Mouse (Mus musculus) MEL (cell line): ENCODE data around the gene Sgf29. TPM values are rescaled to one million over a fixed set of nuclear protein-coding genes. Genes with fewer than 3 reads are reported as not detected.
A peak's percentile ranks its signal among the peaks of the same experiment; 100 is the strongest.

ENCODE experiments used
- DNase-seq: peaks from one replicate; pipeline ENCODE4 v3.0.0; 2011; ENCODE audit warnings: low read depth, low spot score
- H3K27ac ChIP-seq: 2 replicates; pipeline ENCODE4 v1.5.1; 2012; ENCODE audit warnings: low read depth, mild to moderate bottlenecking, control low read depth, low read length, moderate library complexity; ENCODE audit not compliant: control insufficient read depth
- H3K27me3 ChIP-seq, 2 experiments: fragments of 150-350 bp in 1 of 2; sonication (generic) in 1 of 2; 2 replicates each; pipeline ENCODE4 v1.6.1; 2012; ENCODE audit warnings: low read length in 2 of 2, mild to moderate bottlenecking in 2 of 2, improper control_type of control experiment in 1 of 2, moderate library complexity in 1 of 2; ENCODE audit not compliant: insufficient read depth in 2 of 2, control insufficient read depth in 1 of 2
- H3K36me3 ChIP-seq, 2 experiments: 2 replicates each; pipeline ENCODE4 v1.6.1; 2012 to 2014; ENCODE audit warnings: low read length in 2 of 2, improper control_type of control experiment in 1 of 2, inconsistent platforms in 1 of 2, mild to moderate bottlenecking in 1 of 2; ENCODE audit not compliant: insufficient read depth in 2 of 2, control insufficient read depth in 1 of 2
- H3K4me1 ChIP-seq, 2 experiments: fragments of 150-350 bp in 1 of 2; sonication (generic) in 1 of 2; 2 replicates each; pipeline ENCODE4 v1.6.1; 2012; ENCODE audit warnings: low read length in 2 of 2, improper control_type of control experiment in 1 of 2, mild to moderate bottlenecking in 1 of 2; ENCODE audit not compliant: insufficient read depth in 2 of 2, control insufficient read depth in 1 of 2
- H3K4me3 ChIP-seq, 2 experiments: fragments of 150-350 bp in 1 of 2; sonication (generic) in 1 of 2; 2 replicates each; pipeline ENCODE4 v1.5.1; 2012; ENCODE audit warnings: low read depth in 2 of 2, low read length in 2 of 2, mild to moderate bottlenecking in 2 of 2, moderate library complexity in 2 of 2, control low read depth in 1 of 2, improper control_type of control experiment in 1 of 2; ENCODE audit not compliant: control insufficient read depth in 1 of 2, insufficient read depth in 1 of 2
- H3K79me2 ChIP-seq: 2 replicates; pipeline ENCODE4 v1.6.1; 2012; ENCODE audit warnings: mild to moderate bottlenecking, low read length, moderate library complexity; ENCODE audit not compliant: control insufficient read depth, poor library complexity, insufficient read depth
- H3K9ac ChIP-seq: 2 replicates; pipeline ENCODE4 v1.6.1; 2012; ENCODE audit warnings: low read depth, mild to moderate bottlenecking, control low read depth, low read length, moderate library complexity; ENCODE audit not compliant: control insufficient read depth, poor library complexity, severe bottlenecking
- H3K9me3 ChIP-seq: fragments of 150-350 bp; sonication (generic); replicated peaks from 2 replicates; pipeline ENCODE4 v1.6.1; 2012; ENCODE audit warnings: mild to moderate bottlenecking, low read length, improper control_type of control experiment, moderate library complexity; ENCODE audit not compliant: insufficient read depth
- BHLHE40 ChIP-seq: IDR thresholded peaks from 2 replicates; pipeline ENCODE4 v1.6.1; 2012; ENCODE audit warnings: low read depth, mild to moderate bottlenecking, inconsistent platforms, low read length, improper control_type of control experiment, borderline replicate concordance
- CHD1 ChIP-seq: IDR thresholded peaks from 2 replicates; pipeline ENCODE4 v1.6.1; 2012; ENCODE audit warnings: low read depth, mild to moderate bottlenecking, inconsistent platforms, low read length, improper control_type of control experiment
- CHD2 ChIP-seq: IDR thresholded peaks from 2 replicates; pipeline ENCODE4 v1.6.1; 2011; ENCODE audit warnings: low read length, improper control_type of control experiment
- CTCF ChIP-seq, 3 experiments: IDR thresholded peaks in 2 of 3; conservative IDR thresholded peaks in 1 of 3; 2 replicates each; pipeline ENCODE4 v1.5.1; 2011 to 2012; ENCODE audit warnings: low read length in 3 of 3, low read depth in 2 of 3, mild to moderate bottlenecking in 2 of 3, improper control_type of control experiment in 1 of 3, inconsistent platforms in 1 of 3, mixed read lengths in 1 of 3, moderate library complexity in 1 of 3; ENCODE audit not compliant: control insufficient read depth in 1 of 3, insufficient read depth in 1 of 3, poor library complexity in 1 of 3, severe bottlenecking in 1 of 3
- E2F4 ChIP-seq: IDR thresholded peaks from 2 replicates; pipeline ENCODE4 v1.6.1; 2011; ENCODE audit warnings: low read depth, low read length, improper control_type of control experiment, borderline replicate concordance
- ELF1 ChIP-seq: IDR thresholded peaks from 2 replicates; pipeline ENCODE4 v1.6.1; 2014; ENCODE audit warnings: low read depth, mild to moderate bottlenecking, inconsistent platforms, low read length, improper control_type of control experiment, moderate library complexity
- EP300 ChIP-seq, 2 experiments: IDR thresholded peaks; 2 replicates each; pipeline ENCODE4 v1.6.1; 2011; ENCODE audit warnings: improper control_type of control experiment in 2 of 2, low read length in 2 of 2, low read depth in 1 of 2, mild to moderate bottlenecking in 1 of 2
- ETS1 ChIP-seq: IDR thresholded peaks from 2 replicates; pipeline ENCODE4 v1.6.1; 2012; ENCODE audit warnings: low read depth, mild to moderate bottlenecking, inconsistent platforms, low read length, improper control_type of control experiment, moderate library complexity
- GABPA ChIP-seq: IDR thresholded peaks from 2 replicates; pipeline ENCODE4 v1.6.1; 2012; ENCODE audit warnings: low read depth, mild to moderate bottlenecking, inconsistent platforms, low read length, improper control_type of control experiment, moderate library complexity
- GATA1 ChIP-seq: IDR thresholded peaks from 2 replicates; pipeline ENCODE4 v1.6.1; 2011; ENCODE audit warnings: low read depth, low read length, improper control_type of control experiment
- HCFC1 ChIP-seq: IDR thresholded peaks from 2 replicates; pipeline ENCODE4 v1.6.1; 2012; ENCODE audit warnings: low read depth, mild to moderate bottlenecking, inconsistent platforms, low read length, improper control_type of control experiment, moderate library complexity
- JUND ChIP-seq: IDR thresholded peaks from 2 replicates; pipeline ENCODE4 v1.6.1; 2011; ENCODE audit warnings: low read depth, mild to moderate bottlenecking, improper control_type of control experiment, low read length
- MAFK ChIP-seq: IDR thresholded peaks from 2 replicates; pipeline ENCODE4 v1.6.1; 2011; ENCODE audit warnings: low read depth, mild to moderate bottlenecking, low read length, improper control_type of control experiment, borderline replicate concordance
- MAX ChIP-seq: IDR thresholded peaks from 2 replicates; pipeline ENCODE4 v1.6.1; 2011; ENCODE audit warnings: low read length, improper control_type of control experiment
- MAZ ChIP-seq: IDR thresholded peaks from 2 replicates; pipeline ENCODE4 v1.6.1; 2012; ENCODE audit warnings: low read depth, mild to moderate bottlenecking, inconsistent platforms, low read length, improper control_type of control experiment
- MEF2A ChIP-seq: IDR thresholded peaks from 2 replicates; pipeline ENCODE4 v1.6.1; 2014; ENCODE audit warnings: low read depth, mild to moderate bottlenecking, inconsistent platforms, low read length, improper control_type of control experiment; ENCODE audit not compliant: poor library complexity, insufficient replicate concordance, severe bottlenecking; ENCODE audit errors: extremely low read depth
- MXI1 ChIP-seq: IDR thresholded peaks from 2 replicates; pipeline ENCODE4 v1.6.1; 2011; ENCODE audit warnings: mild to moderate bottlenecking, low read depth, low read length, improper control_type of control experiment
- MYB ChIP-seq: IDR thresholded peaks from 2 replicates; pipeline ENCODE4 v1.6.1; 2011; ENCODE audit warnings: mild to moderate bottlenecking, low read depth, low read length, improper control_type of control experiment
- MYC ChIP-seq: IDR thresholded peaks from 2 replicates; pipeline ENCODE4 v1.6.1; 2011; ENCODE audit warnings: low read depth, mild to moderate bottlenecking, low read length, improper control_type of control experiment, moderate library complexity
- NELFE ChIP-seq: IDR thresholded peaks from 2 replicates; pipeline ENCODE4 v1.6.1; 2011; ENCODE audit warnings: low read depth, low read length, improper control_type of control experiment
- NRF1 ChIP-seq: IDR thresholded peaks from 2 replicates; pipeline ENCODE4 v1.6.1; 2014; ENCODE audit warnings: low read depth, mild to moderate bottlenecking, inconsistent platforms, low read length, improper control_type of control experiment, moderate library complexity; ENCODE audit not compliant: poor library complexity, insufficient read depth, severe bottlenecking
- POLR2A ChIP-seq, 2 experiments: IDR thresholded peaks; 2 replicates each; pipeline ENCODE4 v1.6.1; 2011 to 2012; ENCODE audit warnings: low read length in 2 of 2, mild to moderate bottlenecking in 2 of 2, control low read depth in 1 of 2, improper control_type of control experiment in 1 of 2, low read depth in 1 of 2, moderate library complexity in 1 of 2; ENCODE audit not compliant: control insufficient read depth in 1 of 2, insufficient read depth in 1 of 2, poor library complexity in 1 of 2
- POLR2AphosphoS2 ChIP-seq: IDR thresholded peaks from 2 replicates; pipeline ENCODE4 v1.6.1; 2011; ENCODE audit warnings: low read length, improper control_type of control experiment
- POLR2AphosphoS5 ChIP-seq: IDR thresholded peaks from 2 replicates; pipeline ENCODE4 v1.6.1; 2012; ENCODE audit warnings: low read depth, borderline replicate concordance, mild to moderate bottlenecking, inconsistent platforms, low read length, moderate library complexity, mixed read lengths
- RAD21 ChIP-seq: IDR thresholded peaks from 2 replicates; pipeline ENCODE4 v1.6.1; 2011; ENCODE audit warnings: mild to moderate bottlenecking, low read depth, low read length, improper control_type of control experiment
- RCOR1 ChIP-seq: IDR thresholded peaks from 2 replicates; pipeline ENCODE4 v1.6.1; 2012; ENCODE audit warnings: low read depth, mild to moderate bottlenecking, inconsistent platforms, low read length, improper control_type of control experiment
- SIN3A ChIP-seq: IDR thresholded peaks from 2 replicates; pipeline ENCODE4 v1.6.1; 2012; ENCODE audit warnings: low read length, improper control_type of control experiment, inconsistent platforms
- SMC3 ChIP-seq: IDR thresholded peaks from 2 replicates; pipeline ENCODE4 v1.6.1; 2011; ENCODE audit warnings: low read depth, low read length, improper control_type of control experiment
- TAL1 ChIP-seq: IDR thresholded peaks from 2 replicates; pipeline ENCODE4 v1.6.1; 2012; ENCODE audit warnings: mild to moderate bottlenecking, inconsistent platforms, low read length, moderate library complexity, mixed read lengths
- TBP ChIP-seq: IDR thresholded peaks from 2 replicates; pipeline ENCODE4 v1.8.0; 2011; ENCODE audit warnings: low read depth, low read length, improper control_type of control experiment
- TCF12 ChIP-seq: IDR thresholded peaks from 2 replicates; pipeline ENCODE4 v1.6.1; 2014; ENCODE audit warnings: low read depth, mild to moderate bottlenecking, inconsistent platforms, low read length, improper control_type of control experiment, moderate library complexity
- UBTF ChIP-seq: IDR thresholded peaks from 2 replicates; pipeline ENCODE4 v1.6.1; 2012; ENCODE audit warnings: low read depth, mild to moderate bottlenecking, inconsistent platforms, low read length, improper control_type of control experiment, moderate library complexity, borderline replicate concordance; ENCODE audit not compliant: insufficient read depth
- USF1 ChIP-seq: IDR thresholded peaks from 2 replicates; pipeline ENCODE4 v1.6.1; 2014; ENCODE audit warnings: low read depth, mild to moderate bottlenecking, inconsistent platforms, low read length, improper control_type of control experiment, moderate library complexity
- USF2 ChIP-seq, 2 experiments: IDR thresholded peaks; 2 replicates each; pipeline ENCODE4 v1.6.1; 2011 to 2012; ENCODE audit warnings: improper control_type of control experiment in 2 of 2, low read length in 2 of 2, borderline replicate concordance in 1 of 2, inconsistent platforms in 1 of 2, low read depth in 1 of 2, mild to moderate bottlenecking in 1 of 2; ENCODE audit not compliant: insufficient read depth in 1 of 2
- ZC3H11A ChIP-seq: IDR thresholded peaks from 2 replicates; pipeline ENCODE4 v1.6.1; 2012; ENCODE audit warnings: low read depth, mild to moderate bottlenecking, inconsistent platforms, low read length, improper control_type of control experiment
- ZKSCAN1 ChIP-seq: IDR thresholded peaks from 2 replicates; pipeline ENCODE4 v1.6.1; 2012; ENCODE audit warnings: low read depth, mild to moderate bottlenecking, inconsistent platforms, low read length, improper control_type of control experiment, moderate library complexity
- ZMIZ1 ChIP-seq: IDR thresholded peaks from 2 replicates; pipeline ENCODE4 v1.6.1; 2012; ENCODE audit warnings: low read depth, mild to moderate bottlenecking, inconsistent platforms, low read length, improper control_type of control experiment, moderate library complexity
- ZNF384 ChIP-seq: IDR thresholded peaks from 2 replicates; pipeline ENCODE4 v1.6.1; 2012; ENCODE audit warnings: low read depth, mild to moderate bottlenecking, inconsistent platforms, low read length, improper control_type of control experiment
- polyA plus RNA-seq, 2 experiments: library from polyadenylated mRNA; stranded (reverse) in 1 of 2; unstranded in 1 of 2; fragments of >175 nt in 1 of 2; fragments of >200 nt in 1 of 2; gene quantifications; 2 replicates each; pipeline versions ENCODE4 v1.2.1 to v1.2.4; 2012; ENCODE audit warnings: low replicate concordance in 2 of 2, low read depth in 1 of 2; ENCODE audit not compliant: insufficient read length in 2 of 2, insufficient read depth in 1 of 2, missing spikeins in 1 of 2
- total RNA-seq: library from RNA; depleted of rRNA; stranded (reverse); fragments of 300-350 nt; gene quantifications from 2 replicates; pipeline ENCODE4 v1.2.3, GENCODE M21; 2012

Gene Sgf29
- total and polyA plus RNA-seq, 3 experiments: 81.7 to 117 TPM; not detected in 1

DNA sequence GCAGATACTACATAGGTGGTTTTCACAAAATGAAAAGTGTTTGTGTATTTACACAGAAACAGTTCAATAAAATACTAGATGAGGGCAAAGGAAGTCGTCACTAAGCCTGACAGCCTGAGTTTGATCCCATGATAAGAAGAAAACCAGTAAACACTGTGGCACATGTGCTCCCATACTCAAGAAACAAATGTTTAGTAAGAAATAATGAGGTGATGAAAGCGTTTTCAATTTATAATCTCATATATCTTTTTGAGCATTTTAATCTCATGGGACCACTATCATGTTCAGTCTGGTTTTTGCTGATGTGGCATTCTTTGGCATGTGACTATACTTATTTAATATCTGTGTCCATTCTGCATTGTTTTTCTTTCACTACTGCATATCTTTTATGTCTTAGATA, 4.9 kb downstream of the Sgf29 start:
- no peak overlapping the region for H3K27ac ChIP-seq
- H3K9me3 ChIP-seq: no peaks in the 10 kb centered on the region
- H3K36me3 ChIP-seq: peaks cover 0 to 47% of the 10 kb centered on the region in 2 experiments; a peak in 3 of 4 replicates
- no peak overlapping the region for H3K4me3 ChIP-seq
- no peaks in the 10 kb centered on the region for H3K27me3 ChIP-seq
- no peak overlapping the region for H3K9ac ChIP-seq
- no peak for DNase-seq
- H3K79me2 ChIP-seq: peaks cover 8% of the 10 kb centered on the region
- H3K4me1 ChIP-seq: peaks cover 26 to 29% of the 10 kb centered on the region in 2 experiments
- TF ChIP-seq UBTF (no peak), MAFK (peak; percentile 96), BHLHE40 (peak; percentile 31; the same call in 1 of the 2 replicates), MYC (peak; percentile 76; the same call in 1 of the 2 replicates), USF1 (no peak), ZKSCAN1 (no peak), GATA1 (peak; percentile 45), SIN3A (peak; percentile 57), E2F4 (no peak), RAD21 (no peak), CTCF (IDR thresholded peaks at IDR 0.05 in 2 of 3, conservative IDR thresholded peaks at IDR 0.05 in 1 of 3; ENCODE audit: control insufficient read depth in 1 of 3, insufficient read depth in 1 of 3, low read depth in 2 of 3, low read length in 3 of 3, poor library complexity in 1 of 3, severe bottlenecking in 1 of 3) (no peak), TBP (no peak), NELFE (peak; percentile 22; the same call in 1 of the 2 replicates), MXI1 (peak; percentile 55), NRF1 (no peak), MEF2A (no peak), ETS1 (no peak; the same call in 1 of the 2 replicates), POLR2AphosphoS2 (no peak), ZMIZ1 (no peak), TAL1 (no peak), RCOR1 (no peak), HCFC1 (no peak), POLR2A (IDR thresholded peaks at IDR 0.05; ENCODE audit: control insufficient read depth in 1 of 2, insufficient read depth in 1 of 2, low read depth in 1 of 2, low read length in 2 of 2, poor library complexity in 1 of 2) (no peak), SMC3 (no peak), POLR2AphosphoS5 (no peak), ZNF384 (no peak), MAZ (no peak), ELF1 (no peak), EP300 (IDR thresholded peaks at IDR 0.05; ENCODE audit: low read depth in 1 of 2, low read length in 2 of 2) (no peak), TCF12 (no peak), ZC3H11A (no peak), USF2 (IDR thresholded peaks at IDR 0.05; ENCODE audit: borderline replicate concordance in 1 of 2, insufficient read depth in 1 of 2, low read depth in 1 of 2, low read length in 2 of 2) (0 out of 4 replicates have a peak, but pooled peaks of 1 of the 2 experiments have one; percentile 3), MAX (peak; percentile 56), CHD1 (no peak), MYB (no peak), GABPA (no peak), JUND (no peak), CHD2 (no peak)
